Mouse (Mus musculus): ENCODE measurements at regions not wholly inside any gene's neighbourhood (a gene's known extent, or its start where the extent isn't known, plus 50 kb on each side); places are given as distances from the start of the nearest gene placed in this dataset.
A peak's percentile ranks its signal among the peaks of the same experiment; 100 is the strongest.

DNA sequence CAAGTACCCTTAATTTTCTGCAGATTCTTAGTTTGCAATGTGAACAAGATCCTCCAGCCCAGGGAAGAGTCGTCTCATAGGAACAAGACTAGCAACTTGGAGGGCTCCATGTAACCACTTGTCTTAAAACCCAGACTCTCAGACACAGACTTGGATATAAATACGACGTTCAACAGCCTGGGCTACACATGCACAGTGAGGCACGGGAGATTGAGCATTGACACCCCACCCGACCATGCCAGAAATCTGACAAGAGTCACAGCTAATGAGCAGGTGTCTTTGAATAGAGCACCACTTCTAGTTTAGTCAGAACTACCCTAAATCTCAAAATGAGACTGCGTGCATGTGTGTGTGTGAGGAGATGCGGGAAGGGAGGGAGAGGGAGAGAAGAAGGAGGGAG is 243.5 kb downstream of the Sox4 start:
- Histone ChIP-seq H3K4me2 (no peak overlapping the region), H3K4me3 (no peak overlapping the region), H3K36me3 (no peaks in the 10 kb centered on the region), H3K27ac (no peak overlapping the region), H3K4me1 (peaks cover 5% of the 10 kb centered on the region; the same call in 1 of the 2 replicates), H3K27me3 (no peaks in the 10 kb centered on the region), H3K9me3 (no peaks in the 10 kb centered on the region), H3K9ac (no peak overlapping the region)
- ATAC-seq (ENCODE audit: insufficient number of reproducible peaks, low FRiP score, low TSS enrichment, low read depth): no peak
- 70% methylated on average over 7 of the region's 7 CpGs for WGBS

DNA sequence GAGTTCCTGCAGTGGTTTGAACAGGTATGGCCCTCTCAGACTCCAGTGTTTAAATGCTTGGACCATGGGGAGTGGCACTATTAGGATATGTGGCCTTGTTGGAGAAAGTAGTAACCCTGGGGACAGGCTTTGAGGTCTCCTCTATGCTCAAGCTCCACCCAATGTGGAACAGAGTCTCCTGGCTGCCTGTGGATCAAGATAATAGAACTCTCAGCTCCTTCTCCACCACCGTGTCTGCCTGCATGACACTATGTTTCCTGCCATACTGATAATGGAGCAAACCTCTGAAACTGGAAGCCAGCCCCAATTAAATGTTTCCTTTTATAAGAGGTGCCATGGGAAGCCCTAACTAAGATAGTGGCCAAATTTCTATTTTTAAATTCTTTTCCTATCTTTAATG is 252.2 kb downstream of the Sox4 start:
- no peak for ATAC-seq (ENCODE audit: insufficient number of reproducible peaks, low FRiP score, low TSS enrichment, low read depth)
- H3K27me3 ChIP-seq: no peaks in the 10 kb centered on the region
- WGBS: 63% methylated on average over 1 of the region's 1 CpGs
- H3K36me3 ChIP-seq: no peaks in the 10 kb centered on the region
- H3K27ac ChIP-seq: no peak overlapping the region
- H3K9me3 ChIP-seq: no peaks in the 10 kb centered on the region
- no peak overlapping the region for H3K9ac ChIP-seq
- no peak overlapping the region for H3K4me3 ChIP-seq
- peaks cover 30% of the 10 kb centered on the region for H3K4me1 ChIP-seq
- H3K4me2 ChIP-seq: no peak overlapping the region

DNA sequence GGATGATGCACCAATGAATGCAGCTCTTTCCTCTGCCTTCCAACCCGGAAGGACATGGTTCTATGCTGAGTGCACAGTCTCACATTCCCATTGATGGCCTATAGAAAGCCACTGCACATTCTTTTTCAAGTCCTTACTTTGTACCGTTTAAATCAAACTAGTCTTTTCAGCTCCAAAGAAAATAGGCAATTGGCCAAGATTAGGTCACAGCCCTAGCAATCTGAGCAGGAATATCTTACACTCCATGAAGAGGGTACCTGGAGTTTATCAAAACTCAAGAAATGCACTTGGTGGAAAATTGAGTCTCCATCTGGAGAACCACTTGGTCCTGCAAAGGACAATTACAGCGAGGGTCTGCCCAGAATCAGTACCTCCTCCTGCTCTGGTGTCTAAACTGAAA is 253.4 kb downstream of the Sox4 start:
- H3K9me3 ChIP-seq: no peaks in the 10 kb centered on the region
- peak overlapping the region; percentile 48; the same call in 1 of the 2 replicates for H3K27ac ChIP-seq
- H3K27me3 ChIP-seq: no peaks in the 10 kb centered on the region
- H3K4me1 ChIP-seq: peaks cover 37% of the 10 kb centered on the region
- 34% methylated on average over 3 of the region's 3 CpGs for WGBS
- no peak; the same call in 1 of the 2 replicates for ATAC-seq (ENCODE audit: insufficient number of reproducible peaks, low FRiP score, low TSS enrichment, low read depth)
- no peak overlapping the region for H3K4me3 ChIP-seq
- H3K4me2 ChIP-seq: no peak overlapping the region
- no peaks in the 10 kb centered on the region for H3K36me3 ChIP-seq
- H3K9ac ChIP-seq: no peak overlapping the region

DNA sequence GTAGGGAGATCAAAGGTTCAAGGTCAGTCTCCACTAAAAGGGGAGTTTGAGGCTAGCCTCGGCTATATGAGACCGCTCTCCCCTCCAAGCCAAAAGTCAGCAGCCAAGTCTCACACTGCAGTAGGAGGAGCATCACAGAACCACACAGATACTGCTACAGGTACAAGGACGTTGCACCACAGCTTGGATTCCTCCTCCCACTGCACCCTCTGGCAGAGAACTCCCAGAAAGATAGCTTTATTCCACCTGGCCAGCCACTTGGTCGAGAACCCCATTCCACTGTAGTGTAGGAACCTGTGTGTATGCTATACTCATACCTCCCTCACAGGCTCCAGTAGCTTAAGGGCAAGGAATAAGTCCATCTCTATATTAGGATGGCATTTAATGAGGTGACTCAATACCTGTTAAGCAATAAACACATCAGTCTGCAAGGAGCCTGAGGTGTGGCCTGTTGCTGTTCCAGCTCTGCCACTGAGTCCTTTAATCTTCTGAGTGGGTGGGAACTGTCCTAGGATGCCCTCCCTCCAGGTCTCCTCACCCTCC is 254.0 kb downstream of the Sox4 start:
- Histone ChIP-seq H3K9me3 (no peaks in the 10 kb centered on the region), H3K4me3 (no peak overlapping the region), H3K27ac (0 out of 2 replicates have a peak overlapping the region, but pooled peaks have one; percentile 48), H3K27me3 (no peaks in the 10 kb centered on the region), H3K4me1 (peaks cover 37% of the 10 kb centered on the region), H3K36me3 (no peaks in the 10 kb centered on the region), H3K4me2 (no peak overlapping the region), H3K9ac (no peak overlapping the region)
- peak; percentile 56 for ATAC-seq (ENCODE audit: insufficient number of reproducible peaks, low FRiP score, low TSS enrichment, low read depth)
- 77% methylated on average over 4 of the region's 4 CpGs for WGBS

DNA sequence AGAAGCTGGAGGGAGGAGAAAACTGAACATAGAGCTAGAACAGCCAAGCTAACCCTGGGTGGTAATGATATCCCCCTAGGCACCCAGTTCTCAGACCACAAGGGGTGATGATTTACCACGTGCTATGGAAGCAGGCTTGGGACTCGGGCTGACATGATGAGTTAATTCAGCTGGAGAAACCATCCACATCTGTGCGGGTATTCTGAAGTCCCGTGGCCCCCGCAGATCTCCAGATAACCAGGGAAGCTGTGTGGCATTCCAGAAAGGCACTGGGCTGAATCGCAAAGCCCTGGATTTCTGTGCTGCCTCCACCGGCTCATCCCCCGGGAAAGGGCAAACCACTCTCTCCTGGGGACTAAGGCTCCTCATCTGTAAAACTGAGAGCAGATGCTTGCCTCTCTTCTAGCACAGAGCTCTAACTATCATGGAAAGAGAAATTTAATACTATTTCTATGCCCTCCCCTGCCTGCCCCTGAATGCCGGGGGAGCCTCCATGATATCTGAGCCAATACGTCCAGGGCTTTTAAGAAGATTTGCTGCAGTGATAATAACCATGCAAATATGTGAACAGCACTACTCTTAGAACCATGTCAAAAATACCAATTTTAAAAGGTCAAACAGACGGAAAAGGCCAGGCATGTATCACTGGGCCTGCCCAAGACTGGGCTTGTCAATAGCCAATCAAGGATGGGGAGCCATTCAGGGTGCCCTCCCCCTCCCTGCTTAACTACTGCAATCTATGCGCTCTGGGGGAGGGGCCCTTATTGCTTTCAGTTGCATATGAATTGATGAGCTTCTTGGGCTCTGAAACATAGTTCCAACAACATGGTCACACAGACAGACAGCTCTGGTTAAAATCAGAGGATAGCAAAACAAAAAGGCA is 255.5 kb downstream of the Sox4 start:
- H3K4me1 ChIP-seq: peaks cover 37% of the 10 kb centered on the region
- no peak overlapping the region for H3K4me2 ChIP-seq
- ATAC-seq (ENCODE audit: insufficient number of reproducible peaks, low FRiP score, low TSS enrichment, low read depth): peak; percentile 44; the same call in 1 of the 2 replicates
- H3K9ac ChIP-seq: no peak overlapping the region
- H3K27me3 ChIP-seq: no peaks in the 10 kb centered on the region
- H3K4me3 ChIP-seq: no peak overlapping the region
- H3K36me3 ChIP-seq: no peaks in the 10 kb centered on the region
- 25% methylated on average over 12 of the region's 12 CpGs for WGBS
- peak overlapping the region; percentile 71 for H3K27ac ChIP-seq
- H3K9me3 ChIP-seq: no peaks in the 10 kb centered on the region

DNA sequence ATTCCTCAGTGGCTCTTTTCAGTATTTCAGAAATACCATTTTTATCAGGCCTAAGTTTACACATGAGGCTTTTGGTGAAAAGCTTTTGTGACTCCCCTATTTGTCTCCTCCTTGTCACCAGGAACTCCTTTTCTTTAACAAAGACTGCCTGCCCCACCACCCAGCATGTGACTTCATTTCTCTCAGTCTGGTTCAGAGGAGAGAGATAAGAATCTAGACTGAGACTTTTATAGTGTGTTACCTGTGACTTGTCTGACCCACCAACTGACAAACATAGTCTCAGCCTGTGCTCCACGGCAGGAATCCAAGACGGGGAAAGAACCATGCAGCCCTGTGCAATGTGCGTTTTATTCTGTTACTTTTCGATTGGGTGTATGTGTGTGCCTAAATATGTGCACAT is 260.4 kb downstream of the Sox4 start:
- Histone ChIP-seq H3K36me3 (no peaks in the 10 kb centered on the region), H3K27me3 (no peaks in the 10 kb centered on the region), H3K9me3 (no peaks in the 10 kb centered on the region), H3K4me1 (peaks cover 59% of the 10 kb centered on the region), H3K9ac (no peak overlapping the region), H3K4me2 (no peak overlapping the region), H3K27ac (no peak overlapping the region), H3K4me3 (no peak overlapping the region)
- WGBS: 50% methylated on average over 4 of the region's 4 CpGs
- no peak for ATAC-seq (ENCODE audit: insufficient number of reproducible peaks, low FRiP score, low TSS enrichment, low read depth)

DNA sequence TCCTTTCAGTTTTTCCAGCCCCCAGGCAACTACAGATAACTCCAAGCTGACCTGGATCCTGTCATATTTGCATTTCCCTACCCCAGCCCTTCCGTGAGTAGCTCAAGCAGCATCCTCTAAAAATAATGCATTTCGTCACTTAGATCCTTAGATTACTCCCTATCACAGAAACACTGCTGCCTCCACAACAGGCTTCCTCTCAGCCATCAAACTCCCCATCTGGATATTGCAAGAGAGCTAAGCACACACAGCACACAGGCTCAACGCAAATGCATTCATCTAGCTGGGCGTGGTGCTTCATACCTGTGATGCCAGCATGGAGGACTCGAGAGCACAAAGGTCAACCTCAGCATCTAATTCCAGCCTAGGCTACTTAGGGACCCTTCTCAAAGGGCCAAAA is 260.9 kb downstream of the Sox4 start:
- Histone ChIP-seq H3K4me1 (peaks cover 55% of the 10 kb centered on the region), H3K27ac (no peak overlapping the region), H3K4me3 (no peak overlapping the region), H3K9me3 (no peaks in the 10 kb centered on the region), H3K4me2 (no peak overlapping the region), H3K27me3 (no peaks in the 10 kb centered on the region), H3K36me3 (no peaks in the 10 kb centered on the region), H3K9ac (no peak overlapping the region)
- no peak for ATAC-seq (ENCODE audit: insufficient number of reproducible peaks, low FRiP score, low TSS enrichment, low read depth)
- WGBS: 59% methylated on average over 5 of the region's 5 CpGs

DNA sequence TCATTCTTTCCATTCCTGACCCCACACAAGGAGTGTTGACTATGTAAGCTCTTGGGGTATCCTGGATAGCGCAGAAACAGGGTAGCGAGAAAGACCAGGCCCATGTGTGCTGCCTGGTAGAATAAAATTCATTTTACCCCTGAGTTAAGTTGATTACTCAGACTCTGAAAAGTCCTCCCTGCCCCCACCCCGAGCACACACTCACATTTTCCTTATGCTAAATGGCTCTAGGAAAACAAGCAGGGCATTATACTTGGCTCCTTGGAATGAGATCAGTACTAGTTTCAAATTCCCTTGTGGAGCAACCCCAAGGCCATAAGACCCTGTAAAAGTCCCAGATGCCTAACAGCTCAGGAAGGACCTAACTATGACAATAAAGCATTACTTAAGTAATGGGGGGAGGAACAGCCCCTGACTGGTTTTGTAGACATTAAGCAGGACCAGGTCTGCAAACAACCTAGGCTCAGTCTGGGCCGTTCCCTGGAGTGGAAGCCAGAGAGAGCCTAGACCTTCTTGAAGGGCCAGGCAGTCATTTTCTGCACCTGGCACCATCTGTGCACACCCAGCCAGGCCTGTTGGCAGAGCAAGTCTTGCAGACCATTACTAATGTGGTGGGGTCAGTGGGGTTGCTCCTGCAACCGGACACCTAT is 262.9 kb downstream of the Sox4 start:
- peaks cover 40% of the 10 kb centered on the region for H3K4me1 ChIP-seq
- H3K27me3 ChIP-seq: no peaks in the 10 kb centered on the region

DNA sequence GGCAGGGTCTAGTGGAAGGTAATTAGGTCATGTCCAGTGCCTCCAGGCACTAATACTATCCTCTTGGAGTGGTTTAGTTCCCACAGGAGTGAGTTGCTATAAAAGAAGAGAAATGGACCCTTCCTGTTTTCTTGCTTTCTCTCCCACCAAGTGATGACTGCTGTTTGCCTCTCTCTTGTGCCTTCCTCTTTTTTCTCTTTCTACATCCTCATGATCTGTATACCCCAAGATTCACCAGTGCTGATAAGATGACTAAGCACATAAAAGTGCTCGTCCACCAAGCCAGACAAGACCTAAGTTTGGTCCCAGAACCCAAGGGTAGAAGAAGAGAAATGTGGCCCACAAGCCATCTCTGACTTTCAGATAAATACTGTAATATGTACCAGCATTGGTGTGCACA is 265.7 kb downstream of the Sox4 start:
- Histone ChIP-seq H3K9me3 (no peaks in the 10 kb centered on the region), H3K4me2 (no peak overlapping the region), H3K4me1 (peaks cover 33% of the 10 kb centered on the region), H3K27me3 (no peaks in the 10 kb centered on the region), H3K9ac (no peak overlapping the region), H3K36me3 (no peaks in the 10 kb centered on the region), H3K4me3 (no peak overlapping the region), H3K27ac (peak overlapping the region; percentile 5; the same call in 1 of the 2 replicates)
- WGBS: 77% methylated on average over 1 of the region's 1 CpGs
- no peak for ATAC-seq (ENCODE audit: insufficient number of reproducible peaks, low FRiP score, low TSS enrichment, low read depth)

More for the DNA sequence above, 262.9 kb downstream of the Sox4 start:
- Histone ChIP-seq H3K4me2 (no peak overlapping the region), H3K9ac (no peak overlapping the region), H3K9me3 (no peaks in the 10 kb centered on the region), H3K36me3 (no peaks in the 10 kb centered on the region), H3K27ac (peak overlapping the region; percentile 76), H3K4me3 (no peak overlapping the region)
- 43% methylated on average over 5 of the region's 5 CpGs for WGBS
- ATAC-seq (ENCODE audit: insufficient number of reproducible peaks, low FRiP score, low TSS enrichment, low read depth): peak; percentile 81

DNA sequence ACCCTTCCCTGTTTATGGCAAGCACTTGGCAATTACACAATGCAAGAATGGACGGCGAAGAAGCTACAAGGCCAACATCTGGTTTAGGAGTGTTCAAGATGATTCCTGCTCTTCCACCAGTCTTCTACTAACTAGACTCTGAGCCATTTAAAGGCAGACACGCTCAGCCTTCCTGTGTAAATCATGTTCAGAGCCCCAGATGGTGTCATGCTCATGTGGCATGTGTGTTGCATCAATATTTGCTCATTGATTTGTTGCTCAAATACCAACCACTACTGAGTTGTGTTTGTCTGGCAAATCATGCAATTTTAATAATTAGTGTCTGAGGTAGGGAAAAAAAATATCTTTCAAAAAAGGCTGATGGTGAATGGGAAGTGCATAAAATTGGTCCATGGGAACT is 269.2 kb downstream of the Sox4 start:
- Histone ChIP-seq H3K36me3 (no peaks in the 10 kb centered on the region), H3K9me3 (no peaks in the 10 kb centered on the region), H3K27ac (no peak overlapping the region), H3K4me2 (no peak overlapping the region), H3K27me3 (no peaks in the 10 kb centered on the region), H3K4me3 (no peak overlapping the region), H3K4me1 (peaks cover 13% of the 10 kb centered on the region), H3K9ac (no peak overlapping the region)
- 73% methylated on average over 3 of the region's 3 CpGs for WGBS
- ATAC-seq (ENCODE audit: insufficient number of reproducible peaks, low FRiP score, low TSS enrichment, low read depth): no peak

DNA sequence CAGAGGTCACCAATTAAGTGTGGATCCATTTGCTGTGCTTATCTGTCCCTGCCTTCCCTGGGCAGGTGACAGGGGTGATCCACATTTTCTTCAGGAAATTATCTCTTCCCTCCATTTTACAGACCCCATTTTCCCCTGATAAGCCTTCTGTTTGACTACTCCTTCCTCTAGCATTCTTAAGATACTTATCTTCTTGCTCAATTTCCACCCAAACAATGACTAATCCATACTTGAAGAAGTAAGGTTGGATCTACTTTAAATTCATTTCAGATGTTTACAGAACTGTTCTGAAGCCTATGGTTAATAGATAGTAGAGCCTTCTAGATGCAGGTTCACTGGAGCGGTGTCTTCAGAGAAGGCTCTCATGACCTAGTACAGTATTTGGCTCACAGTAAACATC is 273.2 kb downstream of the Sox4 start:
- H3K27me3 ChIP-seq: no peaks in the 10 kb centered on the region
- H3K4me2 ChIP-seq: no peak overlapping the region
- H3K9ac ChIP-seq: no peak overlapping the region
- WGBS: 96% methylated on average over 1 of the region's 1 CpGs
- H3K9me3 ChIP-seq: no peaks in the 10 kb centered on the region
- no peak overlapping the region for H3K4me3 ChIP-seq
- H3K4me1 ChIP-seq: no peaks in the 10 kb centered on the region
- ATAC-seq (ENCODE audit: insufficient number of reproducible peaks, low FRiP score, low TSS enrichment, low read depth): no peak
- H3K36me3 ChIP-seq: no peaks in the 10 kb centered on the region
- H3K27ac ChIP-seq: no peak overlapping the region

DNA sequence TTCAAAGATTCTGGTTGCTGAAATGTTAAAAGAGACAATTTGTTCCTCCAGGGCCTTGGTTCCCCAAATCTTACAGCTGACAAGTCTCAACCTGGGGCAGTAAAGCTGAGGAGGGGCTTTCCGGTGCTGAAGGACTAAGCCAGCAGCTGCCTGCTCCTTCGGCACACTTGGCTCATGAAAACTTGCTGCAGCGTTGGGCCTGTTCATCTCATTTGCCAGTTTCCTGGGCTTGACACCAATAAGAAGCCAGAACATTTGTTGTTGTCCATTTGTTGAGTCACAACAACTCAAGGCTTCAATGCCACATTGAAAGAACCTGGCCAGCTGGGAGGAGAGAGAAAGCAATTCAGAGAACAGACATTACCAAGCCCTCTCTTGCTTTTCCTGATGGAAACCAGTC is 279.9 kb downstream of the Sox4 start:
- H3K9me3 ChIP-seq: no peaks in the 10 kb centered on the region
- no peaks in the 10 kb centered on the region for H3K36me3 ChIP-seq
- H3K9ac ChIP-seq: no peak overlapping the region
- H3K4me2 ChIP-seq: no peak overlapping the region
- H3K4me1 ChIP-seq: no peaks in the 10 kb centered on the region
- WGBS: 34% methylated on average over 3 of the region's 3 CpGs
- H3K27me3 ChIP-seq: no peaks in the 10 kb centered on the region
- ATAC-seq (ENCODE audit: insufficient number of reproducible peaks, low FRiP score, low TSS enrichment, low read depth): no peak
- H3K4me3 ChIP-seq: no peak overlapping the region
- no peak overlapping the region for H3K27ac ChIP-seq

All from limb, embryonic 15.5 days (tissue).